Mouse (Mus musculus): ENCODE data around the gene Gm47791.

- TF ChIP-seq EP300 (IDR thresholded peaks at IDR 0.05; ENCODE audit: low read depth) (peak; percentile 42; the same call in 1 of the 2 replicates), CTCF (IDR thresholded peaks at IDR 0.05; ENCODE audit: low read depth) (no peak)
These were observed 45.8 kb downstream of the Gm47791 start for GRCm38 (mm10) chr1:82725026-82725874.
